In genomic region chr7:100868551-100868950, GRCm38 (mm10) we compare ENCODE assay signal across 11 mouse cellular contexts. TPM values are rescaled to one million over a fixed set of nuclear protein-coding genes. Genes with fewer than 3 reads are reported as not detected.
DNase-seq lines count a peak whose midpoint lies in the region; ATAC-seq lines count a peak whose summit lies in the region.
"Had no signal": no experiment of that assay in that cellular context is flagged by ENCODE, and none has a peak within 500 bp of the region (broad histone marks: within the 10 kb centered on the region; RNA-seq: fewer than 3 reads in every experiment).

No protein-coding gene starts in this region.

- no peaks in the 10 kb centered on the region for H3K9me3 ChIP-seq in heart, embryonic 14.5 days (ENCODE audit: control insufficient read depth, low read length)
- no peaks in the 10 kb centered on the region for H3K9me3 ChIP-seq in neural tube, embryonic 15.5 days (replicated peaks)
- H3K9me3 ChIP-seq: hindbrain, embryonic 12.5 days; midbrain, embryonic 10.5 days had no signal

- H3K36me3 ChIP-seq in heart, embryonic 14.5 days (ENCODE audit: control insufficient read depth, insufficient read depth, low read length), result peaks cover 21% of the 10 kb centered on the region
- H3K36me3 ChIP-seq in neural tube, embryonic 15.5 days, result peaks cover 18% of the 10 kb centered on the region

- H3K4me2 ChIP-seq in heart, embryonic 14.5 days (ENCODE audit: low read length), result no peak overlapping the region
- H3K4me2 ChIP-seq in neural tube, embryonic 15.5 days, result no peak overlapping the region
- H3K4me2 ChIP-seq: hindbrain, embryonic 12.5 days had no signal

- WGBS in heart, embryonic 14.5 days, result 51% methylated on average over 4 of the region's 4 CpGs
- 81% methylated on average over 4 of the region's 4 CpGs for WGBS in neural tube, embryonic 15.5 days

- peaks cover 15 to 28% of the 10 kb centered on the region in 2 experiments; a peak in 3 of 4 replicates for H3K4me1 ChIP-seq in heart, embryonic 14.5 days (ENCODE audit: control insufficient read depth in 2 of 2, insufficient read depth in 2 of 2, low read length in 2 of 2)
- H3K4me1 ChIP-seq in brown adipose tissue, adult 24 weeks (ENCODE audit: control insufficient read depth, insufficient read depth, insufficient read length, low read length), result peaks cover 3% of the 10 kb centered on the region; the same call in 1 of the 2 replicates
- H3K4me1 ChIP-seq in neural tube, embryonic 15.5 days, result no peaks in the 10 kb centered on the region
- H3K4me1 ChIP-seq: hindbrain, embryonic 12.5 days; midbrain, embryonic 10.5 days had no signal

- ATAC-seq in heart, embryonic 14.5 days (ENCODE audit: insufficient number of reproducible peaks, insufficient read depth, low FRiP score, low read depth), result no peak
- ATAC-seq in megakaryocyte, adult 5-6 weeks (ENCODE audit: poor library complexity, severe bottlenecking), result peak; percentile 68
- ATAC-seq in neural tube, embryonic 15.5 days (ENCODE audit: low FRiP score), result no peak

- no peaks in the 10 kb centered on the region for H3K27me3 ChIP-seq in heart, embryonic 14.5 days (ENCODE audit: control insufficient read depth, insufficient read depth, low read length)
- no peaks in the 10 kb centered on the region for H3K27me3 ChIP-seq in neural tube, embryonic 15.5 days (replicated peaks)
- H3K27me3 ChIP-seq: hindbrain, embryonic 12.5 days had no signal

- no peak for DNase-seq in heart, postnatal 36 days
- DNase-seq in 416B (ENCODE audit: low read depth), result peak; percentile 80
- DNase-seq in ovary, postnatal 14 days (ENCODE audit: low spot score), result no peak
- DNase-seq in frontal cortex, postnatal 36 days (ENCODE audit: low spot score in 2 of 2), result no peak
- DNase-seq: cerebellum, postnatal 14 days had no signal

- H3K4me3 ChIP-seq in heart, embryonic 14.5 days (ENCODE audit: control insufficient read depth in 1 of 2, insufficient read depth in 1 of 2, low read depth in 1 of 2, low read length in 2 of 2), result no peak overlapping the region
- H3K4me3 ChIP-seq in brown adipose tissue, adult 24 weeks (ENCODE audit: insufficient read depth, low read depth, low read length), result no peak overlapping the region
- H3K4me3 ChIP-seq in neural tube, embryonic 15.5 days (replicated peaks), result no peak overlapping the region
- H3K4me3 ChIP-seq: hindbrain, embryonic 12.5 days; midbrain, embryonic 10.5 days had no signal

- intact Hi-C loops in heart, postnatal 36 days (cut with DNase I), result loop anchor here (5.0 kb wide), 1 partner anchor 346 kb away; no protein-coding TSS in a partner anchor

- H3K9ac ChIP-seq in heart, embryonic 14.5 days (ENCODE audit: low read length), result peak overlapping the region; percentile 10; the same call in 1 of the 2 replicates
- H3K9ac ChIP-seq in neural tube, embryonic 15.5 days (replicated peaks), result no peak overlapping the region
- H3K9ac ChIP-seq: hindbrain, embryonic 12.5 days had no signal

- H3K27ac ChIP-seq in heart, embryonic 14.5 days (replicated peaks in 1 of 2; ENCODE audit: control insufficient read depth in 1 of 2, insufficient read depth in 1 of 2, low read depth in 2 of 2, low read length in 2 of 2), result peak overlapping the region in 1 of 2 experiments; percentile 19; a peak in 2 of 4 replicates
- peak overlapping the region; percentile 43 for H3K27ac ChIP-seq in brown adipose tissue, adult 24 weeks (replicated peaks; ENCODE audit: low read depth, low read length)
- no peak overlapping the region for H3K27ac ChIP-seq in neural tube, embryonic 15.5 days (replicated peaks)
- H3K27ac ChIP-seq: hindbrain, embryonic 12.5 days; midbrain, embryonic 10.5 days had no signal

RNA-seq across cellular contexts. Expression of gene Relt, which starts 5.3 kb away (rescaled TPM):
- polyA plus RNA-seq in heart, embryonic 14.5 days (2014; fragmentation: Nextera tagmentation; extraction: Ambion mirVana), result 1.2 and 1.8 TPM in 2 replicates
- 1 to 10 TPM; 2.1 to 3.1 TPM for total RNA-seq in heart, postnatal 36 days (2021)
- 0.36 and 0.54 TPM in 2 replicates for polyA plus RNA-seq in brown adipose tissue, adult 24 weeks (2012; ENCODE audit: insufficient read depth, insufficient read length, missing spikeins)
- 23.9 and 27.2 TPM in 2 replicates for total RNA-seq in megakaryocyte, adult 5-6 weeks (2015)
- total RNA-seq in megakaryocyte, adult 5-6 weeks (2017), result 45.0 and 58.3 TPM in 2 replicates
- polyA plus RNA-seq in neural tube, embryonic 15.5 days (2015; fragmentation: Nextera tagmentation; extraction: Ambion mirVana), result 5.9 and 6.3 TPM in 2 replicates
